Mouse (Mus musculus) heart, postnatal 36 days (tissue): ENCODE results near the gene Bmx. TPM values are rescaled to one million over a fixed set of nuclear protein-coding genes. Genes with fewer than 3 reads are reported as not detected.

Source experiments
- DNase-seq, 2 experiments: peaks; one replicate each; pipeline ENCODE4 v3.0.0; 2021 to 2022
- intact Hi-C: fragments of 180-260 bp; cut with DNase I; formaldehyde crosslinking; loops from one replicate; pipeline ENCODE4 v1.15.1; 2025
- total RNA-seq, 2 experiments: library from RNA; stranded (reverse); gene quantifications; 2 replicates each; pipeline ENCODE4 v1.2.3; 2021

The Bmx gene
- total RNA-seq, 2 experiments from 2014 or later: 2.0 to 3.4 TPM

- intact Hi-C loops: loop anchor here (1.0 kb wide), 2 partner anchors 79 to 1264 kb away; no protein-coding TSS in a partner anchor
These were observed 79.1 kb downstream of the Bmx start for GRCm38 (mm10) chrX:164178856-164179255.

GRCm38 (mm10) chrX:164175780-164176179 lies 82.2 kb downstream of the Bmx start:
- intact Hi-C loops: no loop called here
- no peak for DNase-seq

More at GRCm38 (mm10) chrX:164178856-164179255, 79.1 kb downstream of the Bmx start:
- no peak for DNase-seq

GRCm38 (mm10) chrX:164175311-164175710 lies 82.7 kb downstream of the Bmx start:
- intact Hi-C loops: no loop called here
- no peak for DNase-seq

- DNase-seq: no peak
- intact Hi-C loops: no loop called here
These were observed 84.1 kb downstream of the Bmx start for GRCm38 (mm10) chrX:164173880-164174279.

GRCm38 (mm10) chrX:164171034-164171433 lies 87.0 kb downstream of the Bmx start:
- DNase-seq: no peak
- intact Hi-C loops: no loop called here

GRCm38 (mm10) chrX:164164681-164165080 lies 93.3 kb downstream of the Bmx start:
- DNase-seq: no peak
- intact Hi-C loops: no loop called here

GRCm38 (mm10) chrX:164154594-164154993 lies 103.4 kb downstream of the Bmx start:
- intact Hi-C loops: no loop called here

GRCm38 (mm10) chrX:164153606-164154005 lies 104.4 kb downstream of the Bmx start:
- intact Hi-C loops: no loop called here
- DNase-seq: no peak

More at GRCm38 (mm10) chrX:164154594-164154993, 103.4 kb downstream of the Bmx start:
- no peak for DNase-seq

- peak in 1 of 2 experiments; percentile 4 for DNase-seq
- intact Hi-C loops: no loop called here
These were observed 105.3 kb downstream of the Bmx start for GRCm38 (mm10) chrX:164152703-164153102.

- DNase-seq: peak in 1 of 2 experiments; percentile 4
- intact Hi-C loops: no loop called here
These were observed 112.3 kb downstream of the Bmx start for GRCm38 (mm10) chrX:164145463-164146250.

Other genes with a start within 250 kb of the Bmx start
- gene Car5b, start 230.2 kb downstream of the Bmx start, total RNA-seq: 1 to 10 TPM in 1 of 2 experiments, under 1 TPM in 1; 0.65 to 1.7 TPM
- gene Siah1b, start 181.7 kb downstream of the Bmx start, total RNA-seq: 1 to 10 TPM; 4.6 to 5.2 TPM
- not detected for gene Cltrn, start 169.4 kb downstream of the Bmx start, total RNA-seq
- gene Ace2, start 118.9 kb downstream of the Bmx start, total RNA-seq: 1 to 10 TPM; 1.6 TPM
- 1 to 10 TPM; 4.9 to 7.2 TPM for gene Pir, start 11.2 kb upstream of the Bmx start, total RNA-seq
- 1 to 10 TPM; 1.8 to 1.9 TPM for gene Vegfd, start 115.2 kb upstream of the Bmx start, total RNA-seq
- gene Piga, start 161.6 kb upstream of the Bmx start, total RNA-seq: 1 to 10 TPM; 2.2 to 2.3 TPM
- gene Asb11, start 178.8 kb upstream of the Bmx start, total RNA-seq: 100 to 1,000 TPM; 116 to 171 TPM
- gene Asb9, start 248.1 kb upstream of the Bmx start, total RNA-seq: not detected